Mouse (Mus musculus) left cerebral cortex, postnatal 36 days (tissue): Measurements from ENCODE around the gene Ccl25. TPM values are rescaled to one million over a fixed set of nuclear protein-coding genes. Genes with fewer than 3 reads are reported as not detected.
"Not testable (repeated sequence)": the region's sequence is repeated elsewhere in the genome, so short reads cannot be mapped to it uniquely, and the experiment has no call there.

ENCODE experiments used
- DNase-seq, 2 experiments: peaks; one replicate each; pipeline ENCODE4 v3.0.0; 2021 to 2022; ENCODE audit warnings: low spot score in 2 of 2, mixed read lengths in 1 of 2
- intact Hi-C: fragments of 180-260 bp; cut with DNase I; formaldehyde crosslinking; loops from one replicate; pipeline ENCODE4 v1.15.1; 2025
- total RNA-seq, 2 experiments: library from RNA; stranded (reverse); gene quantifications; 2 replicates each; pipeline ENCODE4 v1.2.3; 2021

Ccl25 gene
- total RNA-seq, 2 experiments from 2014 or later = 14.7 to 32.5 TPM

GRCm38 (mm10) chr8:4404880-4405261 lies 79.9 kb downstream of the Ccl25 start:
- DNase-seq = no peak
- intact Hi-C loops = no loop called here

- DNase-seq = not testable (repeated sequence)
Measured at GRCm38 (mm10) chr8:4408425-4408824, 83.4 kb downstream of the Ccl25 start.

More at GRCm38 (mm10) chr8:4408425-4408824, 83.4 kb downstream of the Ccl25 start:
- intact Hi-C loops = not testable (repeated sequence)

Other genes starting within 250 kb of the Ccl25 start
- gene Cd209f, start 219.4 kb upstream of the Ccl25 start, total RNA-seq = not detected
- not detected for gene Cd209g, start 191.1 kb upstream of the Ccl25 start, total RNA-seq
- gene Evi5l, start 158.6 kb upstream of the Ccl25 start, total RNA-seq = 100 to 1,000 TPM; 104 to 117 TPM
- 10 to 100 TPM; 47.8 to 48.7 TPM for gene Prr36, start 107.8 kb upstream of the Ccl25 start, total RNA-seq
- not detected for gene Lrrc8e, start 98.4 kb upstream of the Ccl25 start, total RNA-seq
- 10 to 100 TPM; 96.5 to 97.2 TPM for gene Map2k7, start 86.5 kb upstream of the Ccl25 start, total RNA-seq
- 1 to 10 TPM in 1 of 2 experiments, not detected in 1; 1.4 TPM for gene Gm49320, start 86.3 kb upstream of the Ccl25 start, total RNA-seq
- 10 to 100 TPM in 1 of 2 experiments, 1 to 10 TPM in 1; 6.4 to 14.1 TPM for gene Tgfbr3l, start 77.0 kb upstream of the Ccl25 start, total RNA-seq
- 10 to 100 TPM; 28.5 to 36.5 TPM for gene Snapc2, start 72.1 kb upstream of the Ccl25 start, total RNA-seq
- gene Ctxn1, start 65.9 kb upstream of the Ccl25 start, total RNA-seq = 100 to 1,000 TPM; 599 to 686 TPM
- gene Timm44, start 49.3 kb upstream of the Ccl25 start, total RNA-seq = 10 to 100 TPM; 58.9 to 75.6 TPM
- 10 to 100 TPM; 67.1 to 79.3 TPM for gene Elavl1, start 203 bp downstream of the Ccl25 start, total RNA-seq
- gene Cers4, start 167.8 kb downstream of the Ccl25 start, total RNA-seq = 10 to 100 TPM; 40.8 to 51.6 TPM